Mouse (Mus musculus) duodenum, adult 2 months (tissue): ENCODE results near the gene Zfp575. TPM values are rescaled to one million over a fixed set of nuclear protein-coding genes. Genes with fewer than 3 reads are reported as not detected.

Experiments
- polyA plus RNA-seq: library from polyadenylated mRNA; depleted of rRNA; stranded (reverse); fragments of >200 nt; gene quantifications from 2 replicates; pipeline ENCODE4 v1.2.3, GENCODE M21; 2012; ENCODE audit warnings: low replicate concordance; rRNA removed

The Zfp575 gene
- 0.92 and 0.98 TPM in 2 replicates for polyA plus RNA-seq

DNA sequence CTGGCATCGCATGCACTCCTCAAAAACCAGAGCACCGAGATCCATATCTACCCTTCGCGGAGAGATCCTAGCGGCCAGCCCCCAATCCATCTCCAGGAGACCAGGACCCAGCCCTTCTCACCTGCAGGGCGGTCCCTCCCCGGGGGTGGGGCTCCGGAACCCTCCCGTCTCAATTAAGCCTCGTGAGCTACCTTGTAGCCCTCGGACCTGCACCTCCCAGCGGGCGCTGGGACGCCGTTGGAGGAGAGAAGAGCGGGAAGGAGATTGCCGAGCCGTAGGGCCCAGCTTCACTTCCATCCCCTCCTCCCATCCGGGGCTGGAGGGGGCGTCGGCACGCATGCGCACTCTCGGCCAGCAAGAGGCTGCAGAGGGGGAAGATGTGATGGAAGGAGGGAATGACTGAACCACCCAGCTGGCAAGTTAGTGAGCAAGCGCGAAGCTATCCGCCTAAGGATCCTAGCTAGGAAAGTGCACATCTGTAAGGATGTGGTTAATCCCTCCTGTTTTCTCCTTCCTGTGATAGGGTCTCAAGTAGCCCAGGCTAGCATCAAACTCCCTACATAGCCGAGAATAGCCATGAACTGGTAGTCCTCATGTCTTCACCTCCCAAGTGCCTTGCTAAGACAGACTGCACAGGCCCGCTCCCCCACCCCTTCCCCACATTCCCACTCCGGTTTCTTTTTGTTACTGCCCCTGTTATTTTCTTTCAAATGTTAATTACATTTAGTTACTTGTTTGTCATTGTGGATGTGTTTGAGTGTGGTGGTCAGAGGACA, at the start of gene Zfp575, which contains the start of gene Ethe1:
TSS of gene Zfp575 (minus strand) at position 312 of the 776 bp plus-strand sequence.
TSS of gene Ethe1 (plus strand) at position 214 of the 776 bp plus-strand sequence.

DNA sequence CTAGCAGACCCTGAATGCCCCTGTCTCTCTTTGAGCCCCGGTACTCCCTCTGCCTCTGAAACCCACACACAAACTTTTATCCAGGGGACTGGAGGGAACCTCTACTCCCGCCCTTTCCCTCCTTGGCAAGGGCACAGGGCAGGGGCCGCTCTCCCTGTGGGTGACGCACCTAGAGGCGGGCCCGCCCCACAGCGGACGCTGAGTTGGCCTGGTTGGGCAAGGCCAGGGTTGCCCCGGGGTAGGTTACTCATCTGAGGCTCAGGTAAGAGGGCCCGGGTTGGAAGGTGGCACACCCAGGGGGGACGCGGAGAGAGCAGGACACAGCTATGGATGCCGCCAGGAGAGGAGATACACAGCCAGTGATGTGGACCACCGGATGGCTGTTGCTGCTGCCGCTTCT, 48.8 kb upstream of the Zfp575 start, which contains the start of gene Lypd3:
TSS of gene Lypd3 (plus strand) at position 287 of the 400 bp plus-strand sequence.

DNA sequence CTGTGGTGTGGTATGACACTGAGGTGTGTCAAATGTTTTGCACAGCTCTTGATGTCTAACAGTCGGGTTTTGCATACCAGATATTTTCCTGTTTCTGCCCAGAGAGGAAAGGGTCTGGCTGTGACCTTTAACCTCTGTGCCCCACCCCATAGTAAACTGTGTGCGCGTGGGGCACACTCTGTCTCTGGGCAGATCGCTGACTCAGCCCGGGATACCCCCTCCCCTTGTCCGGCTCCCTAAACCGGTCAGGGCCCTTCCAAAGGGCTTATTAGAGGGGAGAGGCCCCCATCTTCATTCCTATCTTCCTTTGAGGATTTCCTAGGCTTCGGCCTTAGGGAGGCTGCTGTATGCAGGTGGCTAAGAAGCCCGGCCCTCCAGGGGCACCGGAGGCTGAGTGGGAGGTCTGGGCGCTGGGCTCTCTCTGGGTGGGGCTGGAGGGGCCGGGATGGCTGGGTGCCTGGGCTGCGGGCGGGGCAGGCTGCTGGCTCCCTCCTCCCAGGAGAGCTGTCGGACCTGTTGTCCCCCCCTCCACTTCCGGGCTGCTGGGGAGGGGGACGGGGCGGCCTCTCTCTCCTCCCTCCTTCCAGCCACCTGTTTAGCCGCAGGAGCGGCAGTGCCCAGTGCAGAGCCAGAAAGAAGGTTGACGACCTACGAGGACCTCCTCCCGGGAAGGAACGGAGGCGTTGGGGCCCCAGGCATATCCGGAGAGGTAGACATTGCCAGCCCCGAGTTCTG, 22.9 kb upstream of the Zfp575 start, which contains the start of gene Phldb3:
TSS of gene Phldb3 (plus strand) at position 620 of the 735 bp plus-strand sequence.

DNA sequence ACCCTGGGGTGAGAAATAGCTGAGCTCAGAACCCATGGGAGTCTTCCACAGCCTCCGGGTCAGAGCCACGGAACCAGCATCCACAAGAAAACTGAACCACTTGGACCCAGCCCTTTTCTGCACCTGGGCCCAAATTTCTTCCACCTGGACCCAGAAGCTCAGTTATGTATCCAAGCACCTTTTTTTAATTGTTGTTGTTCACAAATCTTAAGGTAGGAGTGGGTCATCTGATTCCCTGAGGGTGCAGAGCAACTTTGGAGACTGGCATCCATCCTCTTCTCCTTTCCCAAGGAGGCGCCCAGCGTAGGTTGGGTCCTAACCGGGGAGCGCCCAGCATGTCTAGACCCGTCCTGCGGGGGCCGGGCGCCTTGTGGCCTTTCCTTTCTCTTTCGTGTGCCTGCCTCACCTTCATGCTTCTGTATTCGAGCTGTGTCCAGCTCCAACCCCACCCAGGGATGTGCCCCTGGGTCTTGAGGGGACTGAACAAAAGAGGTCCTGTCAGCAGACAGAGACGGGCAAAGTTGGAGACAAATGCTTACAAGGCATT, 41.3 kb downstream of the Zfp575 start, which contains the start of the genes Pinlyp and Xrcc1:
TSS of gene Pinlyp (minus strand) at position 51 of the 547 bp plus-strand sequence.
TSS of gene Xrcc1 (plus strand) at position 222 of the 547 bp plus-strand sequence.

Other genes starting within 250 kb of the Zfp575 start
- not detected in 2 replicates for gene Lypd5, start 238.4 kb downstream of the Zfp575 start, polyA plus RNA-seq
- gene Kcnn4, start 217.4 kb downstream of the Zfp575 start, polyA plus RNA-seq = 84.7 and 88.4 TPM in 2 replicates
- gene Smg9, start 188.0 kb downstream of the Zfp575 start, polyA plus RNA-seq = 49.3 and 58.7 TPM in 2 replicates
- 0.07 and 0.47 TPM in 2 replicates for gene Irgc1, start 135.3 kb downstream of the Zfp575 start, polyA plus RNA-seq
- gene Plaur, start 125.2 kb downstream of the Zfp575 start, polyA plus RNA-seq = 7.9 and 12.8 TPM in 2 replicates
- 2.1 and 3.5 TPM in 2 replicates for gene Cadm4, start 105.6 kb downstream of the Zfp575 start, polyA plus RNA-seq
- 15.2 and 23.5 TPM in 2 replicates for gene Zfp428, start 80.6 kb downstream of the Zfp575 start, polyA plus RNA-seq
- 0.13 TPM in 1 of 2 replicates, not detected in the other for gene AC161166.1, start 75.2 kb downstream of the Zfp575 start, polyA plus RNA-seq
- 7.7 and 8.1 TPM in 2 replicates for gene Irgq, start 57.0 kb downstream of the Zfp575 start, polyA plus RNA-seq
- not detected in 2 replicates for gene Pinlyp, start 41.5 kb downstream of the Zfp575 start, polyA plus RNA-seq
- gene Xrcc1, start 41.4 kb downstream of the Zfp575 start, polyA plus RNA-seq = 20.9 and 29.8 TPM in 2 replicates
- 54.1 and 78.1 TPM in 2 replicates for gene Ethe1, start 98 bp downstream of the Zfp575 start, polyA plus RNA-seq
- 6.1 and 9.5 TPM in 2 replicates for gene Phldb3, start 23.1 kb upstream of the Zfp575 start, polyA plus RNA-seq
- 0.14 and 0.26 TPM in 2 replicates for gene Lypd3, start 48.9 kb upstream of the Zfp575 start, polyA plus RNA-seq
- not detected in 2 replicates for gene Tex101, start 89.0 kb upstream of the Zfp575 start, polyA plus RNA-seq
- gene BC049730, start 121.6 kb upstream of the Zfp575 start, polyA plus RNA-seq = not detected in 2 replicates
- gene Gm4763, start 139.3 kb upstream of the Zfp575 start, polyA plus RNA-seq = not detected in 2 replicates
- gene Cd177, start 172.7 kb upstream of the Zfp575 start, polyA plus RNA-seq = 2.4 and 6.6 TPM in 2 replicates
- gene Ceacam10, start 189.6 kb upstream of the Zfp575 start, polyA plus RNA-seq = 3.0 and 4.2 TPM in 2 replicates